Mouse (Mus musculus) left cerebral cortex, postnatal 4 days (tissue): ENCODE measurements around the gene Nin. TPM values are rescaled to one million over a fixed set of nuclear protein-coding genes. Genes with fewer than 3 reads are reported as not detected.

Source experiments
- DNase-seq: peaks from one replicate; pipeline ENCODE4 v3.0.0-alpha.2; 2022
- intact Hi-C: fragments of 180-260 bp; cut with DNase I; formaldehyde crosslinking; loops from one replicate; pipeline ENCODE4 v1.15.1; 2025
- total RNA-seq, 2 experiments: library from RNA; stranded (reverse); gene quantifications; 2 replicates each; pipeline ENCODE4 v1.2.3; 2021

The Nin gene
- total RNA-seq, 2 experiments from 2014 or later: 86.3 to 88.1 TPM

GRCm38 (mm10) chr12:70126626-70127025, 13.1 kb upstream of the Nin start:
- intact Hi-C loops: no loop called here
- no peak for DNase-seq

- intact Hi-C loops: no loop called here
- no peak for DNase-seq
Measured at GRCm38 (mm10) chr12:70119552-70119951, 6.0 kb upstream of the Nin start.

GRCm38 (mm10) chr12:70118721-70119345, 5.3 kb upstream of the Nin start:
- peak; percentile 33 for DNase-seq
- intact Hi-C loops: no loop called here

GRCm38 (mm10) chr12:70117146-70117545, 3.6 kb upstream of the Nin start:
- no peak for DNase-seq
- intact Hi-C loops: no loop called here

- intact Hi-C loops: no loop called here
- DNase-seq: peak; percentile 47
Measured at GRCm38 (mm10) chr12:70112090-70112383, 1.5 kb downstream of the Nin start.

- intact Hi-C loops: no loop called here
- peak; percentile 67 for DNase-seq
Measured at GRCm38 (mm10) chr12:70111367-70112089, 2.0 kb downstream of the Nin start.

- DNase-seq: no peak
- intact Hi-C loops: no loop called here
Measured at GRCm38 (mm10) chr12:70111117-70111366, 2.5 kb downstream of the Nin start.

GRCm38 (mm10) chr12:70110375-70111116, 3.0 kb downstream of the Nin start:
- DNase-seq: no peak
- intact Hi-C loops: no loop called here

GRCm38 (mm10) chr12:70109921-70110320, 3.6 kb downstream of the Nin start:
- DNase-seq: peak; percentile 43
- intact Hi-C loops: no loop called here

GRCm38 (mm10) chr12:70108104-70108503, 5.4 kb downstream of the Nin start:
- no peak for DNase-seq
- intact Hi-C loops: no loop called here

- intact Hi-C loops: no loop called here
- no peak for DNase-seq
Measured at GRCm38 (mm10) chr12:70106508-70106907, 7.0 kb downstream of the Nin start.

- no peak for DNase-seq
- intact Hi-C loops: no loop called here
Measured at GRCm38 (mm10) chr12:70105885-70106284, 7.6 kb downstream of the Nin start.

- intact Hi-C loops: no loop called here
- DNase-seq: peak; percentile 22
Measured at GRCm38 (mm10) chr12:70104776-70105420, 8.6 kb downstream of the Nin start.

GRCm38 (mm10) chr12:70104199-70104598, 9.3 kb downstream of the Nin start:
- intact Hi-C loops: no loop called here
- no peak for DNase-seq

- intact Hi-C loops: no loop called here
- DNase-seq: no peak
Measured at GRCm38 (mm10) chr12:70103257-70103656, 10.3 kb downstream of the Nin start.

GRCm38 (mm10) chr12:70102426-70102825, 11.1 kb downstream of the Nin start:
- no peak for DNase-seq
- intact Hi-C loops: no loop called here

- intact Hi-C loops: no loop called here
- DNase-seq: no peak
Measured at GRCm38 (mm10) chr12:70101823-70102222, 11.7 kb downstream of the Nin start.

- intact Hi-C loops: no loop called here
- no peak for DNase-seq
Measured at GRCm38 (mm10) chr12:70097901-70098300, 15.6 kb downstream of the Nin start.

- no peak for DNase-seq
- intact Hi-C loops: no loop called here
Measured at GRCm38 (mm10) chr12:70097316-70097715, 16.2 kb downstream of the Nin start.

- no peak for DNase-seq
- intact Hi-C loops: no loop called here
Measured at GRCm38 (mm10) chr12:70093266-70093893, 20.1 kb downstream of the Nin start.

- DNase-seq: no peak
Measured at GRCm38 (mm10) chr12:70088297-70088696, 25.2 kb downstream of the Nin start.

More at GRCm38 (mm10) chr12:70088297-70088696, 25.2 kb downstream of the Nin start:
- intact Hi-C loops: no loop called here
